Mouse (Mus musculus) cortical plate, adult 2 months (tissue): Measurements from ENCODE around the gene B3gnt2. TPM values are rescaled to one million over a fixed set of nuclear protein-coding genes. Genes with fewer than 3 reads are reported as not detected.

Experiments
- H3K27ac ChIP-seq: fragments of 200-500 bp; 2 replicates; pipeline ENCODE4 v1.5.1; 2012; ENCODE audit warnings: low read length, control low read depth, inconsistent platforms; ENCODE audit not compliant: insufficient read depth
- H3K4me1 ChIP-seq: fragments of 200-500 bp; 2 replicates; pipeline ENCODE4 v1.6.1; 2011; ENCODE audit warnings: low read length; ENCODE audit not compliant: control insufficient read depth, insufficient read depth
- H3K4me3 ChIP-seq: fragments of 200-500 bp; 2 replicates; pipeline ENCODE4 v1.5.1; 2011; ENCODE audit warnings: mild to moderate bottlenecking, low read length, control low read depth; ENCODE audit not compliant: insufficient read depth
- CTCF ChIP-seq: fragments of 200-500 bp; IDR thresholded peaks from 2 replicates; pipeline ENCODE4 v1.5.1; 2011; ENCODE audit warnings: mild to moderate bottlenecking, control low read depth, low read length; ENCODE audit not compliant: insufficient read depth; ENCODE audit errors: extremely low read depth
- POLR2A ChIP-seq: fragments of 200-500 bp; IDR thresholded peaks from 2 replicates; pipeline ENCODE4 v1.6.1; 2011; ENCODE audit warnings: mild to moderate bottlenecking, low read length, control low read depth; ENCODE audit not compliant: insufficient read depth; ENCODE audit errors: extremely low read depth
- polyA plus RNA-seq: library from polyadenylated mRNA; depleted of rRNA; stranded (reverse); fragments of >200 nt; gene quantifications from 2 replicates; pipeline ENCODE4 v1.2.3, GENCODE M21; 2012

The B3gnt2 gene
- polyA plus RNA-seq, 1 experiment, result 11.2 TPM

- H3K4me3 ChIP-seq, result no peak overlapping the region
- TF ChIP-seq POLR2A, result no peak
- TF ChIP-seq CTCF, result no peak
- H3K4me1 ChIP-seq, result peaks cover 10% of the 10 kb centered on the region
- H3K27ac ChIP-seq, result no peak overlapping the region
These were observed 36.6 kb downstream of the B3gnt2 start for GRCm38 (mm10) chr11:22824049-22824705.

DNA sequence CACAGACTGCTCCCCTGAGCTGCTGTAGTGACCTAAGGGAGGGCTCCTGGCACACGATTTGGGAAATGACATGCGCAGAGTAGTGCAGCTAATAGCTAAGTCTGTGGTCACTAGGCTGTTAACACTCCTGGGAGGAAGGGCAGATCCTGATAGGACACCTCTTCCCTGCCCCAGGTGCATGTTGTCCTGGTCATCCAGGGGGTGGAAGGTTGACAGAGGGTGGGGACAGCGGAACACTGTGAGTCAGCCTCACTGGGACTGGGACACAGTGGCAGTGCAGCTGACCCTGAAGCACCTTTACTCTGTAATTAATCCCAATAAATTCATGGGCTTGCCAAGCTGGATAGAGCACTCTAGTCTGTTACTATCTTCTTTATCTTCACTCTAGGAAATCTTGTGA, 39.5 kb downstream of the B3gnt2 start:
- Histone ChIP-seq H3K27ac (no peak overlapping the region), H3K4me1 (no peaks in the 10 kb centered on the region), H3K4me3 (no peak overlapping the region)
- TF ChIP-seq CTCF, result no peak
- TF ChIP-seq POLR2A, result no peak

DNA sequence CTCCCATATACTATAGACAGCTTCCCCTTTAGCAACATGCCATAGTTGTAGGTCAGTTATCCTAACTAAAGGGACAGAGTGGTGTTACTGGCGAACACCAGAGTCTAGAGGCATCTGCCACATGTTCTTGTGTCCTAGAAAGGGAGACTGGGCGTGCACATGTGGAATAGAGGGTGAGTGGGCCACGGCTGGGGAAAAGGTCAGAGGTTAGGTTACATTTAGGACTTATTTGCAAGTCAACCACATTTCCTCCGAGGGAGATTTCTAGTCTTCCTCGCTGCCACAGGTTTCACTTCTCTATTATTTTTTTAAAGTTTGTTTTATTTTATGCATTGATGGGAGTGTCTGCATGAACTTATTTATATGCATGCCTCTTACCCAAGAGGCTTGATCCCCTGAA, 42.4 kb downstream of the B3gnt2 start:
- TF ChIP-seq CTCF (no peak), POLR2A (no peak)
- H3K27ac ChIP-seq, result no peak overlapping the region

DNA sequence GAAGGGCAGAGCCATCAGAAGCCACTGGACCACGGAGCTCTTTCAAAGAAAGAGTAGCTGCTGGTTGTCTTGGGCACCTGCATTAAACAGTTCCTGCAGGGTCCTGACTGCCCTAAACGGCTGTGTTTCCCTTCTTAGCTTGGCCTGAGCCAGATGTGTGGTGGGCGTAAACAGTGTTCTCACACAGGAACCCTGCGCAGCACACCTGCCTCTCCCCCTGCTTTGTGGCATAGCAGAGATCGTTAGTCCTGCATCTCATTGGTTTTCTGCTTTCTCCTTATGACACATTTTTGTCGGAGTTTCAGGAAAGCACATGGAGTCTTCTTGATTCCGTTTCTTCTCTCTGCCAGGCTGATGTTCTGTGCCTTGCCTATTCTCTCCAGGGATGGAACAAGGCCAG, 44.9 kb downstream of the B3gnt2 start:
- TF ChIP-seq POLR2A (no peak), CTCF (no peak)
- Histone ChIP-seq H3K4me3 (no peak overlapping the region), H3K27ac (no peak overlapping the region), H3K4me1 (no peaks in the 10 kb centered on the region)

More for the DNA sequence above, 42.4 kb downstream of the B3gnt2 start:
- Histone ChIP-seq H3K4me3 (no peak overlapping the region), H3K4me1 (no peaks in the 10 kb centered on the region)

DNA sequence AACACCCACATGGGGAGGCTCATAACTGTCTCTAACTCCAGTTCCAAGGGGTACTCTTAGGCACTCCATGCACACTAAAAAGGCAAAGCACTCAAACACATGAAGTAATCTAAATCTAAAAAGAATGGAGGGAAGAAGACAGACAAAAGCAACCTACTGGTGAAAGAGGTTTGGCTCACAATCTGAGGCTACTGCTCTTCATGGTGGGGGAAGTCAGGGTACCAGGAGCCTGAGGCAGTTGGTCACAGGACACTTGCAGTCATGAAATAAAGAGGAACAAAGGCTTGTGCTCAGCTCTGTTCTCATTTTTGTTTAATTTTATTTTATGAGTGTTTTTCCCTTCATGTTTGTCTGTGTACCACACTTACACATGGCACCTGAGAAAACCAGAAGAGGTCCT, 45.6 kb downstream of the B3gnt2 start:
- H3K4me3 ChIP-seq, result no peak overlapping the region
- H3K4me1 ChIP-seq, result no peaks in the 10 kb centered on the region
- TF ChIP-seq POLR2A (no peak), CTCF (no peak)
- no peak overlapping the region for H3K27ac ChIP-seq

DNA sequence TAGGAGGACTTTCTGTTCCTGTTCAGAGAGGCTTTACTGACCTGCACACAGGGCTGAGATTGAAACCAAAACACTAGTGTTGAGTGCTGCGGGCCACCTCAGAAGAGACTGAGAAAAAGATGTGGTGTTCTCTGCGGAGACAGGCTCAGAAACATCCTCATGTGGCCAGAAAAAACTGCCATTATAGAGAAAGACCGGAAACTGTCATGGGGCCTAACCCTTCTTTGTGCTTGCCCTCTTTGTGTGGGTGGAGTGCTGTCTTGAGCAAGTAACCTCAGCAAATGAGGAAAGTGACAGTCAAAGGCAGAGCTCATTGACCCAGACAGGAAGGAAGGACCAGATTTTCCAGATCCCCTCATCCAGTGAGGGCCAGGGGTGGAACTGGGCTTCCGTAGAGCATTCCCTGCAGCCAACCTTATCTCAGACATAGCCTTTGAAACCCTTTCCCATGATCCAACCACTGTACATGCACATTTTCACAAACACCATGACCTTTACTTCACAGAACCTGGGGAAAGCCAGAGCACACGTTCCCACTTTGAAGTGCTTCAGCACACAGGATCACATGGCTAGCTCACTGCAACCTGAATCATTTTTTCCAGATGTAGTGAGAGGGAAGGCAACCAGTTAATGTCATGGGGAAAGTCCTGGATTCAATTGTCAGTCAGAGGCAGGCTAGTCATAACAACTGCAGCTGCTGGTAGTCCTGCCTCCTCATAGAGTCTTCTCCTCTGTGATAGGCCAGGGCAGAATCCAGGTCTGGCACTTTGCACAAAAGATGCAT, 46.6 kb downstream of the B3gnt2 start:
- no peak overlapping the region for H3K27ac ChIP-seq
- H3K4me1 ChIP-seq, result no peaks in the 10 kb centered on the region
- no peak overlapping the region for H3K4me3 ChIP-seq
- no peak for TF ChIP-seq CTCF

DNA sequence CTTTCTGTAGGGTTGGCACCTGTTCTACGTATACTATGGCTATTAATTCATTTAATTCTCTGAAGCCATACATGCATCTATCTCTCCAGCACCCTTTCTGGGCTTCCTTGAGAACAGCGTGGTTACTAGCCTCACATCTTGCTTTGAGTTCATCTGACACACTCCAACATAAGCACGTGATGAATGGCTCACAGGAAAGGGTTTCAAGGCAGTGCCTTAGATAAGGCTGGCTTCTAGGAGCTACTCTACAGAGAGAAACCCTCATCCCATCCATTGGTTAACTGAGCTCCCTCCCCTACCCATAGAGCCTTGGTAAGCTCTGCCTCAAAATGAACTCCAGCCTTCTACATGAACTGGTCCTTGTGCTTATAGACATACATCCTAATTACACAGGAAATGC, 47.3 kb downstream of the B3gnt2 start:
- H3K4me3 ChIP-seq, result no peak overlapping the region
- H3K4me1 ChIP-seq, result no peaks in the 10 kb centered on the region
- H3K27ac ChIP-seq, result no peak overlapping the region
- no peak for TF ChIP-seq POLR2A
- no peak for TF ChIP-seq CTCF

GRCm38 (mm10) chr11:22811413-22811812, 49.3 kb downstream of the B3gnt2 start:
- TF ChIP-seq POLR2A, result no peak
- no peak for TF ChIP-seq CTCF
- Histone ChIP-seq H3K27ac (no peak overlapping the region), H3K4me3 (no peak overlapping the region), H3K4me1 (no peaks in the 10 kb centered on the region)

- Histone ChIP-seq H3K4me3 (no peak overlapping the region), H3K27ac (no peak overlapping the region), H3K4me1 (no peaks in the 10 kb centered on the region)
- no peak for TF ChIP-seq POLR2A
- no peak for TF ChIP-seq CTCF
These were observed 51.2 kb downstream of the B3gnt2 start for GRCm38 (mm10) chr11:22809465-22810096.

DNA sequence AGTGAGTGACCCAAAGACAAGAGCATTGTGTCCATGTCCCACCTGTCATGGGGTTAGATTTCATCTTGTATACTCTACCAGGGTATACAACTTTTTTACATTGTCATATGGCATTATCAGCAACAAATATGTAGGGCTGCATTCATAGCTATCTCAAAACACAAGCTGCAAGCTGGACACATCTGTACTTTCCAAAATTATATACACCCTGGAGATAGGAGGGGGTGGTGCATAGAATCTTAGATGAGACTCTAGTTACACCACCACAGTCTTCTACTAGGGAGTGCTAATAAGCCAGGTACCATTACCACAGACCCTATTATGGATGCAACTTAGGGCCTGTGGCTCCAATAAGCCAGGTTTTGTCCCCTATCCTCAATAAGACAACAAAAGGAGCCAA, 52.7 kb downstream of the B3gnt2 start:
- Histone ChIP-seq H3K4me3 (no peak overlapping the region), H3K4me1 (no peaks in the 10 kb centered on the region), H3K27ac (no peak overlapping the region)
- TF ChIP-seq POLR2A, result no peak
- no peak for TF ChIP-seq CTCF
